Mouse (Mus musculus) adipocyte (in vitro differentiated cells): ENCODE measurements around the gene Palm3.
A peak's percentile ranks its signal among the peaks of the same experiment; 100 is the strongest.

Experiments used
- DNase-seq: peaks from one replicate; pipeline ENCODE4 v3.0.0-alpha.2; 2016; ENCODE audit warnings: low spot score

The Palm3 gene

DNA sequence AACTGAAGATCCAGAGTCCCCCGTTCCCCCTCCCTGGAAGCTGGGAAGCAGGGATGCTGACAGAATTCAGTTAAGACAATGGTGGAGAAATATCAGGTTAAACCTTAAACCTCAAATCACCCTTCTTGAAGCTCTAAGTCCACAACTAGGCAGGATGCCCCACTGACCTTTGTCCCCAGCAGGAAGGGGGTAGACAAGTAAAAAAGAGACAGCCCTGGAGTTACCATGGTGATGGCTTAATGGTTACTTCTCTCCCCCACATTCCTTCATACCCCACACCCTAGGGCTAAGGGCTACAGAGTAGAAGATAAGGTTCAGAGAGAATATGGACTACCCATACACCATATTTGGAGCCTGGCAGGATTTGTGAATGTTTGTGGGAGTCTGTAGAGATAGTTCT, 2.4 kb downstream of the Palm3 start:
- DNase-seq = no peak

GRCm38 (mm10) chr8:84024171-84024570, 2.9 kb downstream of the Palm3 start:
- no peak for DNase-seq

DNA sequence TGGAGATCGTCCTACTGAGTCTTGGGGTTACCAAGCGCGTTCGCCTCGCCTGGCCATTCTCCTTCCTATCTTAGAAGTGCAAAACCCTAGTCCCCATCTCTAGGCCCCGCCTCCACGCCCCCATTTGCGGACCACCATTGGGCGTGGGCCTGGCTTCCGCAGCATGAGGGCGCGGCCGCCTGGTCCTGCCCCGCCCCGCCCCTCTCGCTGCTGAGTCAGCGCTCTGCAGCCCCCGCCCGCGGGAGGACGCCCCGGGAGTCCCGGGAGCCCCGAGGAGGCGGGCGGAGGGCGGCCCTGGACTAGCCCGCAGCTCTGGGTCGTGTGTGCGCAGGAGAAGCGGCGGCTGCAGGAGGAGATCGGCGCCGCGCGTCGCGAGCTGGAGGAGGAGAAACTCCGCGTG, 4.6 kb downstream of the Palm3 start:
- DNase-seq = no peak

DNA sequence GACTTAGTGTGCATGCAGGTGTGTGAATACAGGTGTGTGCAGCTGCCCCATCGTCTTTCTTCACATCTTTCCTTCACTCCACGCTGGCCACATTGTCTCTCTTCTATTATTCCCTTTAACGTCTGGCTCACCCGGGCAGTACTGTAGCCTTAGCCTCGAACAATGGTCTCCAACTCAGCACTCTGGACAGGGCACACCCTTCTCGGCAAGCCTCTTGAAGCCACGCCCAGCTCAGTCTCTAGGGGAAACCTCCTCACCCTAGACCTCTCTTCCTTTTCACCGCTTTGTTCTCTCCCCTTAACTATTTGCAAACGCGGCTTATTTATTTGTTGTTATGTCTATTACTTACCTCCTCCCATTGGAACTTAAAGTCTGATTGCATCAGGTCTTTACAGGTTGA, 6.2 kb downstream of the Palm3 start:
- DNase-seq = peak; percentile 57

DNA sequence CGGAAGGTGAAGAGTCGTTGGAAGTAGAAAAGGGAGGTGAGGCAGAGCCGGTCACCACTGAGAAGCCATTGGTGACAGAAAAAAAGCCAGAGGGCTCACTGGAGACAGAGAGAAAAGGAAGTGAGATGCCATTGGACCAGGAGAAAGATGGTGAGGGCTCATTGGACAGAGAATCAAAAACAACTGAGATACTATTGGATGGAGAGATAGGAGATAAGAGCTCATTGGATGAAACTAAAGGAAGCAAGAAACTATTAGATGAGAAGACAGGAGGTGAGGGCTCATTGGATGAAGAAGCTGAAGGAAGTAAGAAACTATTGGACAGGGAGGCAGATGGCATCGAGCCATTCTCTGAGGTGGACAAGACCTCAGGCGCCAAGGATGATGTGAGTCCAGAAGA, 8.0 kb downstream of the Palm3 start:
- no peak for DNase-seq

GRCm38 (mm10) chr8:84032777-84033176, 11.5 kb downstream of the Palm3 start:
- no peak for DNase-seq

GRCm38 (mm10) chr8:84038015-84038414, 16.7 kb downstream of the Palm3 start:
- DNase-seq = no peak

DNA sequence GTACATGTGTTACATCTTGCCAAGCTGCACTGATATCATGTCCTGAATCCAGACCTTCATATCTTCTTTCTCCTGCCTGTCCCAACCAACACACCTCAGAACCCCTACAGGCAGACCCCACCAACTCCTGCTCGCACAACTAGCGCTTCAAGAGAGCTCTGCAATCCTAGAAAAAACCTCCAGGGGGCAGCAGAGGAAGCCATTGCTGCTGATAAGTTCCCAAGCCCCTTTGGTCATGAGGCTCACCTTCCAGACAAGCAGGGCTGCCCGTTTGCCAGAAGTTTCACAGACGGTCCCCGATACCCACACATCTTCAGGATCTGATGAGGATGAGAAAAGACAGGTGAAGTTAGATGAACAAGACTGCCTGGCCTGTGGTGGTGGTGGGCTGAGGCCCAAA, 17.8 kb downstream of the Palm3 start:
- peak; percentile 78 for DNase-seq

DNA sequence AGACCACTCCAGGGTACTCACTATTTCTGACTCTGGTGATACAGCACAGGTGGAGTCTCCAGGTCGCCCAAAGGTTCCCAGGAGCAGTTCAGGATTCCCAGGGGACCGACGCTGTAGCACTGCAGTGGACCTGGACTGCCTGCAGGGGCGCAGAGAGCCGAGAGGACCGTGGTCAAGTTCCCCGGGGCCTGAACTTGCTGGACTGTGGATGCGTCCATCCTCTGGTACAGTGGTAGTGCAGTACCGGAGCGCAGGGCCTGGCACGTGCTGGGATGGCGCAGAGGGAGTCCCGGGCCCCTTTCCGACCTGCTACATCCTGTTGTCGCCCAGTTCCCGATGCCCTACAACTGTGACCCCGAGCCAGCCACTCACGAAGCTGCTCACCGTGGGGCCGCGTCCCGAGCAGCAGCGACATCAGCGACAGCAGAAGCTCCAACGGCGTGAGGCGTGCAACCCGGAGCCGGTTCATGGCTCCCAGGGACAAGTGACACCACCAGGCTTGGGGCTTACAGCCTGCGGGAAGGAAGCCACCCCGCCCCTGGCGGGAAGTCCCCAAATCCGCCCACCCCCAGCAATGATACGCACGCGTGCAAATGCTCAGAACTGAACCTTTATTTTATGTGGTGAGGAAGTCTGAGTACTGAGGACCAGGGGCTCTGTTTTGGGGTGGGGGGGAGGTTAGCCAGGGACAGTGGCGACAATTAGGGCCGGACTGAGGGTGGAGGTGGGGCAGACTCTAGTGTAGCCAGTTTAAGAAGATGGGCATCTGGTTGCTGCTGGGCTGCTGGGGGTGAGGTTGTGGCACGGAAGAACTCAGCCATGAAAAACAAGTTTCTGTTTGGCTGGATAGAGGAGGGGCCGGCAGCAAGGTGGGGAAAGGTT, 21.0 kb downstream of the Palm3 start, which contains the start of gene Il27ra:
Gene Il27ra, minus strand, starts transcription at position 524 of the 882 bp plus-strand sequence.
- no peak for DNase-seq

DNA sequence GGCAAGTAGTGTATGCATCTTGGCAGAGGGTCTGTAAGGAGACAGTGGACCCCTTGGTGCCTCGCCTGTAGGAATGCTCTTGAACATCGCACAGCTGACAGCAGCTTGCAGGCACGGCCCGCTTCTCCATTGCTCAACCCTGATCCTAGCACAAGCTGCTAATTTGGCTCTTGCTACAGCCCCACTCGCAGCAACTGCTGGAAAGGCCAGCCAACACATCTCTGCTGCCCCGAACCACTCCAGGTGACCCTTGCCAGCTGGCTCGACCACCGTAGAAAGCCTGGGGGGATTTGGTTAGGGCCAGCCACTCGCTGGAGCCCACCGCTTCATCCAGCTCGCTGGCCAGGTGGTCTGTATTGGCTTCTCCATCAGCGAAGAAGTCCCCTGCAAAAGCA, 21.7 kb downstream of the Palm3 start:
- no peak for DNase-seq

DNA sequence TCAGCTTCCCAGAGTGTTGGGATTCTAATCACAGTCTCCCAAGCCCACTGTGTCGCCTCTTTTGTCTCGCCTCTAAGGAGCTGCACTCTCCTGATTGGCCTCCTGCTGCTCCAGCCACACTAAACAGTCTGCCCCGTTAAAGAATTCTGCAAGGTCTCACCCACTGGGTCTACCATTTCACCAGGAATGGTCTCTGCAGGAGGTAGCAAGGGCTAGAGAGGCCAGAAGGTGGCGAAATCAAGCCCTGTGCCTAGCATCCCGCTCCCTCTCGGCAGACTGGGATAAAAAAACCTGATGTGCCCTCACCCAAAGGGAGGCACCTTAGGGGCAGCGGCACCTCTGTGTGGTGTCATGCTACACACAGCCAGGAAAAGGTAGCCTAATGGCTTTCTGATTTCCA, 22.8 kb downstream of the Palm3 start:
- DNase-seq = no peak

GRCm38 (mm10) chr8:84044900-84045299, 23.6 kb downstream of the Palm3 start, which contains the start of gene Rln3:
Gene Rln3 (minus strand): TSS chr8:84045000.
- no peak for DNase-seq

DNA sequence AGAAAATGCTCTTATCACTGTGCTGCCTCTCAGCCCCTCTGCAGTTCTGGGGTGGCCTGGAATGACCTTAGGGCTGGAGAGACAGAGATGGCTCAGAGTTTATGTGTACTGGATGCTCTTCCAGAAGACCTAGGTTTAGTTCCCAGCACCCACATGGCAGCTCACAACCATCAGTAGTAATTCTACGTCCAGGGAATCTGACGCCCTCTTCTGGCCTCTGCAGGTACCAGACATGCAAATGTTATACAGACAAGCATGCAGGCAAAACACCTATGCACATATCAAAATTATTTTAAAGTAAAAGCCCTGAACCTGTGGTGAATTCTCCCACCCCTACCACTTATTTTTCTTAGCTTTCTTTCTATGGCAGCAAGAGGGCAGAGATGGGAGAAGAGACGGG, 25.2 kb downstream of the Palm3 start:
- DNase-seq = no peak

DNA sequence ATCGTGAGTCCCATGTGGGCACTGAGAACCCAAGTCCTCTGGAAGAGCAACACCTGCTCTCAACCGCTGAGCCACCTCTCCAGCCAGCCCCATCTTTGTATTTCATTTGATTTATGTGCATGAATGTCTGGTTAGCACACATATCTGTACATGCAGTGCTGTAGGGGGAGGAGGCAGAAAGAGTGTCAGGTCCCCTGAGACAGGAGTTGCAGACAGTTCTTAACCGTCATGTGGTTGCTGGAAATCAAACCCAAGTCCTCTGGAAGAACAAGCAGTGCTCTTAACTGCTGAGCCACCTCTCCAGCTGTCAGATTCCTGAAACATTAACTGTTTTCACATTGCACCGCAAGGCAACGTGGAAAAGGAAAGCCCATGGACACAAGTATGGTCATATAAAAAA, 26.9 kb downstream of the Palm3 start:
- DNase-seq = no peak

DNA sequence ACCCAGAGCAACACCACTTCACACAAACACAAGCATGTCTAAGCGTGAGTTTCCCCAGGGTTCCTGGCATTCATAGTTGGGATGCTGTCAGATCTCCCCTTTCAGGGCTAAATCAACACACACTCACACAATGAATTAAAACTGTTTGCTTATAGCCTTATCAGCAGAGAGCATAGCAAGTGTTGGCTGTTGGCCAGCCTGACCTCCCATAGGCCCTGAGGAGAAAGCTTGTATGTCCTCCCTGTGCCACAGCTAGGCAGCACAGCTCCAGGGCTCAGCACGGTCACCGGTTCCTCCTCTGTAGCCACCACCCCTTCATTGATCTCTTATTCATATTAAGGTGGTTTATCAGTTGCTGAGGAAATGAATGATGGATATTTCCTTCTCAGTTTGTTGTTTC, 31.5 kb downstream of the Palm3 start:
- no peak for DNase-seq

GRCm38 (mm10) chr8:84053229-84053628, 32.0 kb downstream of the Palm3 start:
- no peak for DNase-seq

- DNase-seq = no peak
These were observed 36.6 kb downstream of the Palm3 start for GRCm38 (mm10) chr8:84057827-84058226.

- DNase-seq = no peak
These were observed 38.0 kb downstream of the Palm3 start for GRCm38 (mm10) chr8:84059226-84059625.

DNA sequence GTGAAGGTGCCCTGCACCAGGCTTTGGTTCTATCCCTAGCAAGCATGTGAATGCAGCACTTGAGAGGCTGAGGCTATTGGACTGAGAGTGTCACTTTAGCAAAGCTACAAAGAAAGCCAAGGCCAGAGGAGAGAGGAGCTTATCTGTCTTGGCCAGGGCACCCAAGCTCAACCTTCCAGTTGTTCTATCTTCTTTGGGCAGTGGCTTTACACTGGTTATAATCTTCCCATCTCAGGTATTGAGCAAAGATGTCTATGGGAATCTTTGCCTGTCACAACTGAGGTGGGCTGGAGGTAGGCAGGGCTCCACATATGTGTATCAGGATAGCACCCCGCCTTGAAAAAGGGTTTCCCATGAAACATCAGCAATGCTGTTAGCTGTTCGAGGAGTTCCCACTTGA, 39.0 kb downstream of the Palm3 start:
- no peak for DNase-seq

DNA sequence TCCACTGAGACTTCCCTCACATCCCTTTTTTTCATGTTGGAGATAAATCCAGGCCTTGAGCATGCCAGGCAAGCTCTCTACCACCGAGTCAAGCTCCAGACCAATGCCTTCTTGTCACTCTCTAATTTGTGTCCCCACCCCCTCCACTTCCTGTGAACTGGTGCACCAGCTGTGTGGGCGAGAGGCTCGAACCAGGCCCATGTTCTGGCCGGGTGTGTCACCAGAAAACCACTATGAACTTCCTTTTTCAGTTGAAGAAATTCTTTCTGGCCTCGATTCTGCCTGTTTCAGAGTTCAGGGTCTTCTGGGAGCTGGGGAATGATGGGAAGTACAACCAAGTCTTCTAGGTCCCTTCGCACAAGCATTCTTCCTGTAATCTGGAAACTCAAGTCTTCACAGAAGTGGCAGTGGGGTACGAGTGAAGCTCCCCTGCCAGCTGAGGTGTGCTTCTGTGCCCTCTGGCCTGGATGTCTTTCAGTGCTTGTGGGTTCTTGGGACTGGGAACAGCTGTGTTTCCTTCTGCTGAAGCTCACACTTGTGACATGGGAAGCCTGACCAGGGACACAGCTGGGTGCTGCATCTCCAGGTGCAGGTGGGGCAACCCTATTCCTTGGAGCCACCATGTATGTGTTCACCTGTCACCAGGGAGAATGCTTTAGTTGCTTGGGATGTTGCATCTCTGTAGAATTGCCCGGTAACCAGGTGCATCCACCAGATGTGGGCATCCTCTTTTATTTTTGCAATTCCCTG, 42.8 kb downstream of the Palm3 start:
- DNase-seq = no peak

GRCm38 (mm10) chr8:84065037-84065436, 43.8 kb downstream of the Palm3 start, which contains the start of gene Gm10643:
Gene Gm10643 (minus strand): TSS chr8:84065137.
- DNase-seq = no peak

- DNase-seq = no peak
These were observed 44.3 kb downstream of the Palm3 start for GRCm38 (mm10) chr8:84065457-84066072.
